Mouse (Mus musculus) liver, embryonic 11.5 days (tissue): ENCODE data around the gene Wdr38. TPM values are rescaled to one million over a fixed set of nuclear protein-coding genes. Genes with fewer than 3 reads are reported as not detected.

Experiments
- ATAC-seq: fragments of 200-750 bp; cut with Nextera tagmentation; replicated peaks from 2 replicates; pipeline ENCODE4 v1.8.0; 2017; ENCODE audit warnings: moderate number of reproducible peaks, mild to moderate bottlenecking, moderate TSS enrichment, moderate library complexity; ENCODE audit not compliant: low FRiP score
- DNase-seq: peaks from one replicate; pipeline ENCODE4 v3.0.0-alpha.2; 2017; ENCODE audit warnings: low spot score
- H3K27ac ChIP-seq: fragments of 300-500 bp; sonication (generic); 2 replicates; pipeline ENCODE4 v1.5.1; 2014; ENCODE audit warnings: mild to moderate bottlenecking, low read depth, low read length, control low read depth
- H3K27me3 ChIP-seq: fragments of 300-500 bp; sonication (generic); replicated peaks from 2 replicates; pipeline ENCODE4 v1.6.1; 2014; ENCODE audit warnings: low read length, mixed read lengths; ENCODE audit not compliant: control insufficient read depth, insufficient read depth
- H3K36me3 ChIP-seq: fragments of 300-500 bp; sonication (generic); 2 replicates; pipeline ENCODE4 v1.6.1; 2014; ENCODE audit warnings: mild to moderate bottlenecking, low read length, moderate library complexity, mixed read lengths; ENCODE audit not compliant: control insufficient read depth, insufficient read depth
- H3K4me1 ChIP-seq: fragments of 300-500 bp; sonication (generic); replicated peaks from 2 replicates; pipeline ENCODE4 v1.6.1; 2014; ENCODE audit warnings: low read length, mixed read lengths; ENCODE audit not compliant: control insufficient read depth, insufficient read depth
- H3K4me2 ChIP-seq: fragments of 300-500 bp; sonication (generic); 2 replicates; pipeline ENCODE4 v1.6.1; 2014; ENCODE audit warnings: mild to moderate bottlenecking, control low read depth, moderate library complexity
- H3K4me3 ChIP-seq: fragments of 300-500 bp; sonication (generic); 2 replicates; pipeline ENCODE4 v1.5.1; 2014; ENCODE audit warnings: low read depth, low read length, control low read depth
- H3K9ac ChIP-seq: fragments of 300-500 bp; sonication (generic); 2 replicates; pipeline ENCODE4 v1.6.1; 2014; ENCODE audit warnings: low read depth, low read length, control low read depth
- H3K9me3 ChIP-seq: fragments of 300-500 bp; sonication (generic); 2 replicates; pipeline ENCODE4 v1.6.1; 2016; ENCODE audit warnings: low read length, inconsistent platforms, mixed read lengths; ENCODE audit not compliant: control insufficient read depth
- WGBS: fragments of 180-500 bp; shearing (Covaris S2); extraction: QIAGEN DNeasy Blood & Tissue Kit; methylation state at CpG from one replicate; pipeline ENCODE4 v1.1.7; 2014; 5-methylcytosine and 5-hydroxymethylcytosine counted together
- polyA plus RNA-seq: library from polyadenylated mRNA; unstranded; fragments of >200 nt; fragmentation: Nextera tagmentation; extraction: Ambion mirVana; gene quantifications from 2 replicates; pipeline ENCODE4 v1.2.1, GENCODE M21; 2014

Gene Wdr38
- polyA plus RNA-seq, 1 experiment from 2014 or later = 1.4 TPM

- H3K27me3 ChIP-seq = no peaks in the 10 kb centered on the region
- no peak overlapping the region for H3K9ac ChIP-seq
- H3K27ac ChIP-seq = no peak overlapping the region
- WGBS = 89% methylated on average over 1 of the region's 1 CpGs
- no peak for ATAC-seq
- no peaks in the 10 kb centered on the region for H3K4me1 ChIP-seq
- H3K36me3 ChIP-seq = peaks cover 17% of the 10 kb centered on the region
- H3K4me3 ChIP-seq = no peak overlapping the region
- H3K9me3 ChIP-seq = no peaks in the 10 kb centered on the region
- DNase-seq = no peak
- no peak overlapping the region for H3K4me2 ChIP-seq
Observed at GRCm38 (mm10) chr2:39048515-39048914, 51.2 kb downstream of the Wdr38 start.

Other genes with a start within 250 kb of the Wdr38 start
- 3.3 and 5.1 TPM in 2 replicates for gene Nr6a1, start 69.8 kb upstream of the Wdr38 start, polyA plus RNA-seq
- 0.38 and 0.75 TPM in 2 replicates for gene Olfml2a, start 65.5 kb upstream of the Wdr38 start, polyA plus RNA-seq
- gene Arpc5l, start 7.9 kb downstream of the Wdr38 start, polyA plus RNA-seq = 113 and 128 TPM in 2 replicates
- gene Rpl35, start 8.1 kb downstream of the Wdr38 start, polyA plus RNA-seq = 1,321 and 1,382 TPM in 2 replicates
- gene Golga1, start 68.1 kb downstream of the Wdr38 start, polyA plus RNA-seq = 18.2 and 20.8 TPM in 2 replicates
- 4.7 and 5.1 TPM in 2 replicates for gene Scai, start 193.3 kb downstream of the Wdr38 start, polyA plus RNA-seq
- 82.7 and 89.4 TPM in 2 replicates for gene Ppp6c, start 229.0 kb downstream of the Wdr38 start, polyA plus RNA-seq